Mouse (Mus musculus) olfactory bulb, adult 2 months (tissue): ENCODE results near the gene Rex1bd. TPM values are rescaled to one million over a fixed set of nuclear protein-coding genes. Genes with fewer than 3 reads are reported as not detected.

Experiments used
- H3K27ac ChIP-seq: fragments of 200-500 bp; 2 replicates; pipeline ENCODE4 v1.5.1; 2012; ENCODE audit warnings: low read depth, low read length; ENCODE audit not compliant: insufficient read depth
- H3K4me1 ChIP-seq: fragments of 200-500 bp; 2 replicates; pipeline ENCODE4 v1.6.1; 2012; ENCODE audit warnings: low read length; ENCODE audit not compliant: control insufficient read depth, insufficient read depth
- H3K4me3 ChIP-seq: fragments of 200-500 bp; 2 replicates; pipeline ENCODE4 v1.5.1; 2012; ENCODE audit warnings: mild to moderate bottlenecking, low read depth, low read length, moderate library complexity; ENCODE audit not compliant: insufficient read depth
- CTCF ChIP-seq: fragments of 200-500 bp; IDR thresholded peaks from 2 replicates; pipeline ENCODE4 v1.5.1; 2012; ENCODE audit warnings: low read depth, mild to moderate bottlenecking, low read length, moderate library complexity; ENCODE audit not compliant: insufficient read depth
- POLR2A ChIP-seq: fragments of 200-500 bp; IDR thresholded peaks from 2 replicates; pipeline ENCODE4 v1.6.1; 2012; ENCODE audit warnings: mild to moderate bottlenecking, low read depth, low read length, moderate library complexity; ENCODE audit not compliant: insufficient read depth
- WGBS: fragments of 180-500 bp; shearing (Covaris S2); methylation state at CpG from one replicate; pipeline ENCODE4 v1.1.7; 2018; 5-methylcytosine and 5-hydroxymethylcytosine counted together
- polyA plus RNA-seq: library from polyadenylated mRNA; stranded (reverse); fragments of >200 nt; gene quantifications from 2 replicates; pipeline ENCODE4 v1.2.4, GENCODE M21; 2012; ENCODE audit warnings: low replicate concordance; ENCODE audit not compliant: missing spikeins, insufficient read depth, insufficient read length

The Rex1bd gene
- polyA plus RNA-seq, 1 experiment = not detected

- Histone ChIP-seq H3K27ac (no peak overlapping the region), H3K4me3 (no peak overlapping the region), H3K4me1 (peaks cover 30% of the 10 kb centered on the region)
- TF ChIP-seq CTCF (no peak), POLR2A (no peak)
- 55% methylated on average over 12 of the region's 12 CpGs for WGBS
Observed at GRCm38 (mm10) chr8:70495771-70496062, 10.8 kb downstream of the Rex1bd start.

GRCm38 (mm10) chr8:70495001-70495770 lies 11.4 kb downstream of the Rex1bd start:
- Histone ChIP-seq H3K27ac (no peak overlapping the region), H3K4me1 (peaks cover 29% of the 10 kb centered on the region), H3K4me3 (no peak overlapping the region)
- 32% methylated on average over 21 of the region's 21 CpGs for WGBS
- no peak for TF ChIP-seq POLR2A
- no peak for TF ChIP-seq CTCF

GRCm38 (mm10) chr8:70494416-70494945 lies 12.1 kb downstream of the Rex1bd start:
- Histone ChIP-seq H3K27ac (no peak overlapping the region), H3K4me3 (no peak overlapping the region), H3K4me1 (peaks cover 32% of the 10 kb centered on the region)
- 11% methylated on average over 28 of the region's 28 CpGs for WGBS
- TF ChIP-seq POLR2A = no peak
- TF ChIP-seq CTCF = no peak

GRCm38 (mm10) chr8:70493692-70494415 lies 12.7 kb downstream of the Rex1bd start:
- Histone ChIP-seq H3K4me1 (peaks cover 38% of the 10 kb centered on the region), H3K4me3 (no peak overlapping the region), H3K27ac (no peak overlapping the region)
- TF ChIP-seq CTCF (no peak), POLR2A (no peak)
- 2% methylated on average over 47 of the region's 47 CpGs for WGBS

- H3K4me1 ChIP-seq = peaks cover 46% of the 10 kb centered on the region
- no peak for TF ChIP-seq POLR2A
- no peak for TF ChIP-seq CTCF
- H3K27ac ChIP-seq = no peak within 1 kb of the TSS
Observed at GRCm38 (mm10) chr8:70492664-70493640, 13.6 kb downstream of the Rex1bd start, which contains the start of gene Crlf1. Gene Crlf1 (plus strand): TSS chr8:70493158.

GRCm38 (mm10) chr8:70490880-70491495 lies 15.6 kb downstream of the Rex1bd start:
- Histone ChIP-seq H3K4me1 (peaks cover 57% of the 10 kb centered on the region), H3K27ac (no peak overlapping the region), H3K4me3 (no peak overlapping the region)
- 18% methylated on average over 20 of the region's 20 CpGs for WGBS
- no peak for TF ChIP-seq CTCF
- no peak for TF ChIP-seq POLR2A

More at GRCm38 (mm10) chr8:70492664-70493640, 13.6 kb downstream of the Rex1bd start, which contains the start of gene Crlf1:
- 1% methylated on average over 90 of the region's 93 CpGs for whole genome bisulfite sequencing
- peak within 1 kb of the TSS; percentile 25 for H3K4me3 ChIP-seq

GRCm38 (mm10) chr8:70490061-70490879 lies 16.3 kb downstream of the Rex1bd start:
- WGBS = 40% methylated on average over 10 of the region's 10 CpGs
- no peak overlapping the region for H3K4me3 ChIP-seq
- no peak overlapping the region for H3K27ac ChIP-seq
- peaks cover 58% of the 10 kb centered on the region for H3K4me1 ChIP-seq
- TF ChIP-seq POLR2A (no peak), CTCF (no peak)
